Mouse (Mus musculus) heart, postnatal 0 days (tissue): ENCODE measurements around the gene Nkapd1. TPM values are rescaled to one million over a fixed set of nuclear protein-coding genes. Genes with fewer than 3 reads are reported as not detected.

ENCODE experiments used
- ATAC-seq: fragments of 200-750 bp; cut with Nextera tagmentation; 2 replicates; pipeline ENCODE4 v1.8.0; 2017; ENCODE audit warnings: low read depth, moderate number of reproducible peaks, moderate library complexity; ENCODE audit not compliant: insufficient read depth
- DNase-seq: peaks from one replicate; pipeline ENCODE4 v3.0.0-alpha.2; 2016; ENCODE audit warnings: low spot score
- H3K27ac ChIP-seq: fragments of 300-500 bp; sonication (generic); 2 replicates; pipeline ENCODE4 v1.5.1; 2014; ENCODE audit warnings: low read depth, mild to moderate bottlenecking
- H3K27me3 ChIP-seq: fragments of 300-500 bp; sonication (generic); 2 replicates; pipeline ENCODE4 v1.6.1; 2014; ENCODE audit warnings: low read length, mixed read lengths; ENCODE audit not compliant: control insufficient read depth, insufficient read depth
- H3K36me3 ChIP-seq: fragments of 300-500 bp; sonication (generic); replicated peaks from 2 replicates; pipeline ENCODE4 v1.6.1; 2014; ENCODE audit warnings: low read length, mixed read lengths; ENCODE audit not compliant: control insufficient read depth, insufficient read depth
- H3K4me1 ChIP-seq: fragments of 300-500 bp; sonication (generic); 2 replicates; pipeline ENCODE4 v1.6.1; 2014; ENCODE audit warnings: antibody characterized with exemption; ENCODE audit not compliant: control insufficient read depth, insufficient read depth
- H3K4me2 ChIP-seq: fragments of 300-500 bp; sonication (generic); 2 replicates; pipeline ENCODE4 v1.6.1; 2014; ENCODE audit warnings: low read depth, mild to moderate bottlenecking, low read length, moderate library complexity
- H3K4me3 ChIP-seq: fragments of 300-500 bp; sonication (generic); 2 replicates; pipeline ENCODE4 v1.5.1; 2014; ENCODE audit warnings: low read depth, low read length
- H3K9ac ChIP-seq: fragments of 300-500 bp; sonication (generic); replicated peaks from 2 replicates; pipeline ENCODE4 v1.6.1; 2014; ENCODE audit warnings: low read depth, low read length, mixed read lengths
- H3K9me3 ChIP-seq: fragments of 300-500 bp; sonication (generic); replicated peaks from 2 replicates; pipeline ENCODE4 v1.6.1; 2016; ENCODE audit warnings: low read length; ENCODE audit not compliant: control insufficient read depth
- CTCF ChIP-seq: IDR thresholded peaks from 2 replicates; pipeline ENCODE4 v1.5.1; 2016; ENCODE audit warnings: antibody characterized with exemption, control low read depth, low read depth
- EP300 ChIP-seq: IDR thresholded peaks from 2 replicates; pipeline ENCODE4 v1.6.1; 2016; ENCODE audit warnings: antibody characterized with exemption, low read depth
- WGBS: fragments of 180-500 bp; shearing (Covaris S2); extraction: QIAGEN DNeasy Blood & Tissue Kit; methylation state at CpG from one replicate; pipeline ENCODE4 v1.1.7; 2014; 5-methylcytosine and 5-hydroxymethylcytosine counted together
- polyA plus RNA-seq: library from polyadenylated mRNA; unstranded; fragments of >200 nt; fragmentation: Nextera tagmentation; extraction: Ambion mirVana; gene quantifications from 2 replicates; pipeline ENCODE4 v1.2.1, GENCODE M21; 2015
- total RNA-seq: library from RNA; depleted of rRNA; stranded (reverse); fragments of >200 nt; gene quantifications from 2 replicates; pipeline ENCODE4 v1.2.3, GENCODE M21; 2014; ENCODE audit warnings: low replicate concordance

Gene Nkapd1
- total and polyA plus RNA-seq, 2 experiments from 2014 or later: 14.3 to 14.5 TPM

GRCm38 (mm10) chr9:50603998-50604324 is 13.3 kb downstream of the Nkapd1 start:
- peaks cover 15% of the 10 kb centered on the region for H3K4me1 ChIP-seq
- no peaks in the 10 kb centered on the region for H3K27me3 ChIP-seq
- ATAC-seq (peak; percentile 66), DNase-seq (peak; percentile 13)
- peak overlapping the region; percentile 96 for H3K4me2 ChIP-seq
- peak overlapping the region; percentile 73 for H3K4me3 ChIP-seq
- TF ChIP-seq CTCF: peak; percentile 37; the same call in 1 of the 2 replicates
- no peak for TF ChIP-seq EP300
- peak overlapping the region; percentile 76 for H3K9ac ChIP-seq
- no peaks in the 10 kb centered on the region for H3K9me3 ChIP-seq
- 0% methylated on average over 24 of the region's 24 CpGs for WGBS
- peak overlapping the region; percentile 86 for H3K27ac ChIP-seq
- H3K36me3 ChIP-seq: peaks cover 42% of the 10 kb centered on the region

DNA sequence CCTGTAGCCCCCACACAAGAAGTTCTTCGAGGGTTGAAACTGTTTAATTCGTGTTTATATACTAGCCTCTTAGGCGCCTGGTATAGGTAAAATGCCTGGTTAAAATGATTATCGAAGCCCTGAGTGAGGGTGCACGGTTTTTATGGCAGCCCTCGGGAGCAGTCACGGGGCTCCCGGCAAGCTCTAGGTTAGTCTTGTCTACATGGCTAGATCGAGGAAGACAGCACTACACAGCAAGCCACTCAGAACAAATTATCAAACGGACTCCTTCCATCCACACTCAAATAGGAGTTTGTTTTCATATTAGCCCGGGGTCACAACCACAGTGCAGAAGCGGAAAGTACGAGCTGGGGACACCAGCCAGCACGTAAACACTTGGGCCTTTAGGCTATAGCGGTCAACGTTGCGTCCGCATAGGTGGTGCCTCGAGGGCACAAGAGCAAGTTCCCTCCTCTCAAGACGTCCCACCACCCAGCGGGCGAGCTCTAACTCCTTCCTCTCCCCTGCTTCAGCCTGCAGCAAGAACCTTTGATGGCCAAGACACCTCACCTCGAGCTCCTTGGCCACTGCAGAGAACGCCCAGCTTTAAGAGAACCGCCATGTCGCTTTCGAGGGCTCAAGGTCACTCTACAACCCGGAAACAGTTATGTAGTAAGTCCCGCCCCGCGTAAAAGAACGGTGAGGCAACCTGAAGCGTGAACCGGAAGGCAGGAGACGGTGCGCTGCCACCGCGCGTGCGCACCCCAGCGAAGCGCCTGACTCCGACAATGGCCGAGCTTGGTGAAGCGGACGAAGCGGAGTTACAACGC is 13.9 kb downstream of the Nkapd1 start, which contains the start of the genes Sdhd and Timm8b:
Gene Sdhd (minus strand): TSS at position 624 of the 809 bp plus-strand sequence.
Gene Timm8b (plus strand): TSS at position 722 of the 809 bp plus-strand sequence.
- peak within 1 kb of the TSS; percentile 96 for H3K4me2 ChIP-seq
- H3K4me3 ChIP-seq: peak within 1 kb of the TSS; percentile 73
- H3K27ac ChIP-seq: peak within 1 kb of the TSS; percentile 86
- peak within 1 kb of the TSS; percentile 76 for H3K9ac ChIP-seq
- H3K36me3 ChIP-seq: peaks cover 42% of the 10 kb centered on the region
- no peaks in the 10 kb centered on the region for H3K9me3 ChIP-seq
- ATAC-seq (peak; percentile 97), DNase-seq (peak; percentile 97)
- H3K4me1 ChIP-seq: peaks cover 15% of the 10 kb centered on the region
- H3K27me3 ChIP-seq: no peaks in the 10 kb centered on the region
- TF ChIP-seq EP300 (no peak), CTCF (no peak)
- WGBS: under 1% methylated on average over 48 of the region's 48 CpGs

DNA sequence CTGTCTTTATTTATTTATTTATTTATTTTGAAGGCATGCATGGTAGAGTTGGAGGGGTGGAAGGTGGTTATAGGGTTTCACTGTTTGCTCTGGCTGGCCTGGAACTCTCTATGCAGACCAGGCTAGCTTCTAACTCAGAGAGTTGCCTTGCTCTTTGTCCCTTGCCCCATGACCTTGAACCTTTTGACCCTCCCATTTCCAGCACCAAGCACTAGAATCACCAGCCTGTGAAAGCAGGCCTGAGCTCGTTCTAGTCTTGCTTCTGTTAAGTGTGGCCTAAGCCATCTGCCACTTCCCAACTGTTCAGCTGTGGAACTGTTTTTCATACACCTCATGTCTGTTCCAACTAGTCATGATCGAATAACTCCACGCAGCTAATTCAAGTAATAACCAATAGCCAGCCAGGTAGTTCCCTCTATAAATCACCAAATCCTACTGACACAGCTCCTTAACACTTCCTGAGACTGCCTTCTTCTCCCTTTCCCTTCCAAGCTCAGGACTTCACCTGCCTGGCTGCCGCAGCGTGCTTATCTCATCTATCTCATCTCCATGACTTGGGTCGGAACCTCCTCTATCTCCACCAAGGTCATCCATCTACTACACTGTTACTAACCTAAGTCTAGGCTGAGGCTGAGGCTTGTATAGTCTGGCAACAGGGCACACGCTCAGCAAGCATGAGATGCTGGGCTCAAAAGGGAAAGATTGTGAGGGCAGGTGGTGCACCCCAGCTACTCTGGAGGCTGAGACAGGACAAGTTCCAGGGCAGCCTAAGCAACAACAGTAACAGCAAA is 15.0 kb downstream of the Nkapd1 start:
- Histone ChIP-seq H3K27ac (peak overlapping the region; percentile 86), H3K36me3 (peaks cover 45% of the 10 kb centered on the region), H3K4me1 (peaks cover 15% of the 10 kb centered on the region), H3K9ac (peak overlapping the region; percentile 76), H3K9me3 (no peaks in the 10 kb centered on the region), H3K4me2 (peak overlapping the region; percentile 96), H3K27me3 (no peaks in the 10 kb centered on the region), H3K4me3 (peak overlapping the region; percentile 73)
- DNase-seq: no peak
- WGBS: 46% methylated on average over 7 of the region's 7 CpGs
- no peak for TF ChIP-seq EP300
- TF ChIP-seq CTCF: no peak
- ATAC-seq: no peak

DNA sequence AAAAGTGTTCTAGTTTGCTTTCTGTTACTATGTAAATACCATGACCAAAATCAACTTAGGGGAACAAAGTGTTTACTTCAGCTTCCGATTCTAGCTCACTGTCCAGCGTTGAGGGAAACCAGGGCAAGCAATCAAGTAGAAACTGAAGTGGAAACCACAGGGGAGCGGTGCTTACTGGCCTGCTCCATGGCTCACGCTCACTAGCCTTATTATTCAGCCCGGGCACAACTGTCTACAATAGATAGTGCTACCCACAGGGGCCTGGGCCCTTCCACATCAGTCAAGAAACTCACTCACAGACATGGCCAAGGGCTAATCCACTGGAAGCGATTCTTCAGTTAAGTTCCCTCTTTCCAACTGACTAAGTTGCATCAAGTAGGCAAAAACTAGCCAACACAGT is 15.7 kb downstream of the Nkapd1 start:
- ATAC-seq (no peak), DNase-seq (peak; percentile 27)
- Histone ChIP-seq H3K9ac (peak overlapping the region; percentile 76), H3K4me3 (peak overlapping the region; percentile 73), H3K9me3 (no peaks in the 10 kb centered on the region), H3K4me2 (peak overlapping the region; percentile 96), H3K27ac (peak overlapping the region; percentile 86), H3K4me1 (peaks cover 15% of the 10 kb centered on the region), H3K36me3 (peaks cover 49% of the 10 kb centered on the region), H3K27me3 (no peaks in the 10 kb centered on the region)
- WGBS: 39% methylated on average over 6 of the region's 6 CpGs
- no peak for TF ChIP-seq EP300
- TF ChIP-seq CTCF: no peak

GRCm38 (mm10) chr9:50596973-50597372 is 20.3 kb downstream of the Nkapd1 start:
- Histone ChIP-seq H3K27ac (no peak overlapping the region), H3K27me3 (no peaks in the 10 kb centered on the region), H3K36me3 (peaks cover 56% of the 10 kb centered on the region), H3K9me3 (no peaks in the 10 kb centered on the region), H3K9ac (no peak overlapping the region), H3K4me3 (no peak overlapping the region), H3K4me2 (no peak overlapping the region), H3K4me1 (peaks cover 5% of the 10 kb centered on the region)
- DNase-seq: no peak
- 89% methylated on average over 8 of the region's 8 CpGs for WGBS
- no peak for TF ChIP-seq CTCF
- TF ChIP-seq EP300: no peak
- no peak for ATAC-seq
